Mouse (Mus musculus): Measurements from ENCODE around the gene Islr. TPM values are rescaled to one million over a fixed set of nuclear protein-coding genes. Genes with fewer than 3 reads are reported as not detected.

Islr gene
- polyA plus RNA-seq, 1 experiment from 2014 or later, result 89.5 TPM

- Histone ChIP-seq H3K4me1 (peaks cover 76% of the 10 kb centered on the region), H3K9me3 (no peaks in the 10 kb centered on the region), H3K27ac (peak overlapping the region; percentile 97), H3K4me2 (peak overlapping the region; percentile 59), H3K27me3 (no peaks in the 10 kb centered on the region), H3K4me3 (peak overlapping the region; percentile 29), H3K9ac (peak overlapping the region; percentile 23), H3K36me3 (no peaks in the 10 kb centered on the region)
- ATAC-seq (ENCODE audit: borderline replicate concordance, extremely low read depth, low FRiP score, low TSS enrichment), result no peak
- WGBS, result 49% methylated on average over 13 of the region's 13 CpGs
These were observed 46.3 kb downstream of the Islr start for GRCm38 (mm10) chr9:58157838-58158237.

GRCm38 (mm10) chr9:58156819-58157560 is 47.1 kb downstream of the Islr start:
- H3K27ac ChIP-seq, result peak overlapping the region; percentile 97; the same call in 1 of the 2 replicates
- H3K4me2 ChIP-seq, result peak overlapping the region; percentile 59
- WGBS, result 82% methylated on average over 22 of the region's 22 CpGs
- H3K36me3 ChIP-seq, result no peaks in the 10 kb centered on the region
- 0 out of 2 replicates have a peak overlapping the region, but pooled peaks have one; percentile 8 for H3K9ac ChIP-seq
- no peaks in the 10 kb centered on the region for H3K27me3 ChIP-seq
- no peaks in the 10 kb centered on the region for H3K9me3 ChIP-seq
- peak overlapping the region; percentile 29 for H3K4me3 ChIP-seq
- no peak for ATAC-seq (ENCODE audit: borderline replicate concordance, extremely low read depth, low FRiP score, low TSS enrichment)
- peaks cover 78% of the 10 kb centered on the region for H3K4me1 ChIP-seq

- peak overlapping the region; percentile 66 for H3K27ac ChIP-seq
- ATAC-seq (ENCODE audit: borderline replicate concordance, extremely low read depth, low FRiP score, low TSS enrichment), result peak; percentile 60; the same call in 1 of the 2 replicates
These were observed 48.7 kb downstream of the Islr start for GRCm38 (mm10) chr9:58155366-58155765.

GRCm38 (mm10) chr9:58153095-58153494 is 51.0 kb downstream of the Islr start:
- Histone ChIP-seq H3K27ac (peak overlapping the region; percentile 66), H3K9me3 (no peaks in the 10 kb centered on the region), H3K4me3 (no peak overlapping the region), H3K27me3 (no peaks in the 10 kb centered on the region), H3K4me2 (no peak overlapping the region), H3K36me3 (no peaks in the 10 kb centered on the region), H3K9ac (no peak overlapping the region), H3K4me1 (peaks cover 53% of the 10 kb centered on the region)
- WGBS, result 69% methylated on average over 3 of the region's 3 CpGs
- ATAC-seq (ENCODE audit: borderline replicate concordance, extremely low read depth, low FRiP score, low TSS enrichment), result no peak

More at GRCm38 (mm10) chr9:58155366-58155765, 48.7 kb downstream of the Islr start:
- H3K9ac ChIP-seq, result no peak overlapping the region
- H3K27me3 ChIP-seq, result no peaks in the 10 kb centered on the region
- H3K4me2 ChIP-seq, result peak overlapping the region; percentile 59
- H3K4me3 ChIP-seq, result no peak overlapping the region
- peaks cover 76% of the 10 kb centered on the region for H3K4me1 ChIP-seq
- 23% methylated on average over 3 of the region's 3 CpGs for WGBS
- no peaks in the 10 kb centered on the region for H3K36me3 ChIP-seq
- no peaks in the 10 kb centered on the region for H3K9me3 ChIP-seq

- no peaks in the 10 kb centered on the region for H3K27me3 ChIP-seq
- 50% methylated on average over 4 of the region's 4 CpGs for whole genome bisulfite sequencing
- ATAC-seq (ENCODE audit: borderline replicate concordance, extremely low read depth, low FRiP score, low TSS enrichment), result no peak
These were observed 53.3 kb downstream of the Islr start for GRCm38 (mm10) chr9:58150733-58151361.

GRCm38 (mm10) chr9:58148806-58149205 is 55.3 kb downstream of the Islr start:
- no peak overlapping the region for H3K9ac ChIP-seq
- H3K4me3 ChIP-seq, result no peak overlapping the region
- no peaks in the 10 kb centered on the region for H3K36me3 ChIP-seq
- H3K4me1 ChIP-seq, result peaks cover 22% of the 10 kb centered on the region
- 41% methylated on average over 2 of the region's 2 CpGs for WGBS
- H3K27me3 ChIP-seq, result no peaks in the 10 kb centered on the region
- H3K27ac ChIP-seq, result no peak overlapping the region
- H3K4me2 ChIP-seq, result no peak overlapping the region
- ATAC-seq (ENCODE audit: borderline replicate concordance, extremely low read depth, low FRiP score, low TSS enrichment), result no peak
- H3K9me3 ChIP-seq, result no peaks in the 10 kb centered on the region

More at GRCm38 (mm10) chr9:58150733-58151361, 53.3 kb downstream of the Islr start:
- Histone ChIP-seq H3K27ac (no peak overlapping the region), H3K9ac (no peak overlapping the region), H3K4me1 (peaks cover 31% of the 10 kb centered on the region), H3K9me3 (no peaks in the 10 kb centered on the region), H3K4me3 (no peak overlapping the region), H3K4me2 (no peak overlapping the region), H3K36me3 (no peaks in the 10 kb centered on the region)

- Histone ChIP-seq H3K9me3 (no peaks in the 10 kb centered on the region), H3K9ac (no peak overlapping the region), H3K4me3 (no peak overlapping the region), H3K27me3 (no peaks in the 10 kb centered on the region), H3K27ac (no peak overlapping the region), H3K4me1 (peaks cover 25% of the 10 kb centered on the region), H3K36me3 (no peaks in the 10 kb centered on the region), H3K4me2 (no peak overlapping the region)
- ATAC-seq (ENCODE audit: borderline replicate concordance, extremely low read depth, low FRiP score, low TSS enrichment), result no peak
- WGBS, result 76% methylated on average over 5 of the region's 5 CpGs
These were observed 58.7 kb downstream of the Islr start for GRCm38 (mm10) chr9:58145417-58145816.

- 63% methylated on average over 1 of the region's 1 CpGs for WGBS
- ATAC-seq (ENCODE audit: borderline replicate concordance, extremely low read depth, low FRiP score, low TSS enrichment), result no peak
- Histone ChIP-seq H3K4me2 (no peak overlapping the region), H3K4me1 (peaks cover 32% of the 10 kb centered on the region), H3K27me3 (no peaks in the 10 kb centered on the region), H3K9me3 (no peaks in the 10 kb centered on the region), H3K9ac (no peak overlapping the region), H3K4me3 (no peak overlapping the region), H3K27ac (no peak overlapping the region), H3K36me3 (no peaks in the 10 kb centered on the region)
These were observed 59.4 kb downstream of the Islr start for GRCm38 (mm10) chr9:58144664-58145063.

- no peak overlapping the region for H3K4me3 ChIP-seq
- H3K4me1 ChIP-seq, result peaks cover 35% of the 10 kb centered on the region
- H3K9me3 ChIP-seq, result no peaks in the 10 kb centered on the region
- H3K4me2 ChIP-seq, result no peak overlapping the region
- H3K27ac ChIP-seq, result peak overlapping the region; percentile 72
- no peaks in the 10 kb centered on the region for H3K27me3 ChIP-seq
- 17% methylated on average over 7 of the region's 7 CpGs for WGBS
- peak; percentile 76; the same call in 1 of the 2 replicates for ATAC-seq (ENCODE audit: borderline replicate concordance, extremely low read depth, low FRiP score, low TSS enrichment)
- no peak overlapping the region for H3K9ac ChIP-seq
- no peaks in the 10 kb centered on the region for H3K36me3 ChIP-seq
These were observed 60.7 kb downstream of the Islr start for GRCm38 (mm10) chr9:58143419-58143818.

GRCm38 (mm10) chr9:58139947-58140346 is 64.2 kb downstream of the Islr start:
- no peaks in the 10 kb centered on the region for H3K36me3 ChIP-seq
- no peaks in the 10 kb centered on the region for H3K9me3 ChIP-seq
- 24% methylated on average over 6 of the region's 6 CpGs for WGBS
- H3K27ac ChIP-seq, result no peak overlapping the region
- H3K4me2 ChIP-seq, result no peak overlapping the region
- no peak overlapping the region for H3K9ac ChIP-seq
- H3K27me3 ChIP-seq, result no peaks in the 10 kb centered on the region
- ATAC-seq (ENCODE audit: borderline replicate concordance, extremely low read depth, low FRiP score, low TSS enrichment), result peak; percentile 41; the same call in 1 of the 2 replicates
- peaks cover 41% of the 10 kb centered on the region for H3K4me1 ChIP-seq
- H3K4me3 ChIP-seq, result no peak overlapping the region

- Histone ChIP-seq H3K36me3 (no peaks in the 10 kb centered on the region), H3K27me3 (peaks cover 13% of the 10 kb centered on the region), H3K27ac (no peak overlapping the region), H3K9me3 (no peaks in the 10 kb centered on the region), H3K4me1 (peaks cover 38% of the 10 kb centered on the region), H3K9ac (no peak overlapping the region), H3K4me2 (no peak overlapping the region), H3K4me3 (no peak overlapping the region)
- WGBS, result 21% methylated on average over 2 of the region's 2 CpGs
- ATAC-seq (ENCODE audit: borderline replicate concordance, extremely low read depth, low FRiP score, low TSS enrichment), result no peak
These were observed 68.2 kb downstream of the Islr start for GRCm38 (mm10) chr9:58135921-58136321.

GRCm38 (mm10) chr9:58134906-58135305 is 69.2 kb downstream of the Islr start:
- WGBS, result 21% methylated on average over 7 of the region's 7 CpGs
- no peak for ATAC-seq (ENCODE audit: borderline replicate concordance, extremely low read depth, low FRiP score, low TSS enrichment)
- H3K4me3 ChIP-seq, result no peak overlapping the region
- no peak overlapping the region for H3K27ac ChIP-seq
- H3K9me3 ChIP-seq, result no peaks in the 10 kb centered on the region
- peaks cover 29% of the 10 kb centered on the region for H3K4me1 ChIP-seq
- H3K4me2 ChIP-seq, result no peak overlapping the region
- no peaks in the 10 kb centered on the region for H3K36me3 ChIP-seq
- H3K27me3 ChIP-seq, result peaks cover 13% of the 10 kb centered on the region
- no peak overlapping the region for H3K9ac ChIP-seq
